In the genomic region with DNA sequence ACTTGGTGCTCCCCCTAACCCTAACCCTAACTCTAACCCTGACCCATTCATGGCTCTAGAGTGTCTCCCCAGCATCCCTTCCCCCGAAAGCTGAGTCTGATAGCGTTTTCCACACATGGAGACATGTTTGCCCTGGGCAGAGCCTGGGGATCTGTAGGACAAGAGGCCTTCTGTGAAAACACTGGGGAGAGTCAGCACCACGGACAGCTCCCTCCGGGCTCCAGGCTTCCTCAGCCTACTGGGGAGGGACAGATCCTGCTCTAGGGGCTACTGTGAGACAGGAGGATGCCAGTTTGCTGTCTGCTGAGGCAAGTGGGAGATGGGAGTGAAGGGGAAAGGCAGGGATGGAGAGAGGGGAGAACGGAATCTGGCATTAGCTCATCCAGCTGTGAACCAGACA, we compare ENCODE assay signal across 8 mouse cellular contexts.
DNase-seq lines count a peak whose midpoint lies in the region; ATAC-seq and TF ChIP-seq lines count a peak whose summit lies in the region.

No protein-coding gene starts in this region.

- no peak for TF ChIP-seq CTCF in midbrain, postnatal 0 days (IDR thresholded peaks at IDR 0.05)

- DNase-seq in kidney, adult 18-20 months = peak; percentile 68
- peak; percentile 84 for DNase-seq in R1 (ENCODE audit: low read depth, low spot score)
- DNase-seq in embryo, embryonic 11.5 days (ENCODE audit: low read depth, low spot score) = peak; percentile 76
- peak; percentile 93 for DNase-seq in kidney, postnatal 10 days
- peak; percentile 69 for DNase-seq in midbrain, postnatal 0 days (ENCODE audit: low spot score)
- peak; percentile 53 to 61 for DNase-seq in urinary bladder, postnatal 36 days (ENCODE audit: low spot score in 2 of 2)

- no peak overlapping the region for H3K27ac ChIP-seq in kidney, embryonic 15.5 days
- H3K27ac ChIP-seq in midbrain, postnatal 0 days (ENCODE audit: low read depth, low read length) = no peak overlapping the region
- H3K27ac ChIP-seq in intestine, embryonic 16.5 days (ENCODE audit: low read length) = no peak overlapping the region

- ATAC-seq in kidney, embryonic 15.5 days (replicated peaks; ENCODE audit: low FRiP score) = no peak
- ATAC-seq in midbrain, postnatal 0 days (ENCODE audit: low FRiP score) = no peak
- no peak for ATAC-seq in intestine, embryonic 16.5 days

- H3K4me3 ChIP-seq in kidney, embryonic 15.5 days (replicated peaks) = no peak overlapping the region
- H3K4me3 ChIP-seq in midbrain, postnatal 0 days (ENCODE audit: low read depth, low read length) = no peak overlapping the region
- no peak overlapping the region for H3K4me3 ChIP-seq in intestine, embryonic 16.5 days (ENCODE audit: low read length)

- H3K9me3 ChIP-seq in kidney, embryonic 15.5 days (replicated peaks) = no peaks in the 10 kb centered on the region
- no peaks in the 10 kb centered on the region for H3K9me3 ChIP-seq in midbrain, postnatal 0 days (ENCODE audit: low read length)
- no peaks in the 10 kb centered on the region for H3K9me3 ChIP-seq in intestine, embryonic 16.5 days (ENCODE audit: control insufficient read depth, low read length)

- H3K4me1 ChIP-seq in kidney, embryonic 15.5 days = no peaks in the 10 kb centered on the region
- peaks cover 5% of the 10 kb centered on the region; the same call in 1 of the 2 replicates for H3K4me1 ChIP-seq in midbrain, postnatal 0 days (ENCODE audit: insufficient read depth, low read length)
- no peaks in the 10 kb centered on the region for H3K4me1 ChIP-seq in intestine, embryonic 16.5 days (ENCODE audit: control insufficient read depth, insufficient read depth, low read length)

- no peaks in the 10 kb centered on the region for H3K36me3 ChIP-seq in kidney, embryonic 15.5 days
- H3K36me3 ChIP-seq in midbrain, postnatal 0 days (ENCODE audit: insufficient read depth, low read length) = no peaks in the 10 kb centered on the region
- H3K36me3 ChIP-seq in intestine, embryonic 16.5 days (ENCODE audit: control insufficient read depth, insufficient read depth, low read length) = no peaks in the 10 kb centered on the region

- 7% methylated on average over 5 of the region's 5 CpGs for WGBS in kidney, embryonic 15.5 days
- WGBS in midbrain, postnatal 0 days = 11% methylated on average over 5 of the region's 5 CpGs
- 6% methylated on average over 5 of the region's 5 CpGs for WGBS in intestine, embryonic 16.5 days

- peaks cover 6% of the 10 kb centered on the region; the same call in 1 of the 2 replicates for H3K27me3 ChIP-seq in kidney, embryonic 15.5 days
- H3K27me3 ChIP-seq in midbrain, postnatal 0 days (ENCODE audit: insufficient read depth, low read length) = 0 out of 2 replicates have a peak, but pooled peaks cover 3% of the 10 kb centered on the region
- H3K27me3 ChIP-seq in intestine, embryonic 16.5 days (replicated peaks; ENCODE audit: control insufficient read depth, insufficient read depth, low read length) = no peaks in the 10 kb centered on the region

- H3K4me2 ChIP-seq in kidney, embryonic 15.5 days = no peak overlapping the region
- H3K4me2 ChIP-seq in midbrain, postnatal 0 days (ENCODE audit: low read depth, low read length, poor library complexity, severe bottlenecking) = no peak overlapping the region
- no peak overlapping the region for H3K4me2 ChIP-seq in intestine, embryonic 16.5 days (ENCODE audit: low read depth, low read length)

- H3K9ac ChIP-seq in kidney, embryonic 15.5 days = no peak overlapping the region
- no peak overlapping the region for H3K9ac ChIP-seq in midbrain, postnatal 0 days (replicated peaks; ENCODE audit: low read length, poor library complexity, severe bottlenecking)
- H3K9ac ChIP-seq in intestine, embryonic 16.5 days (ENCODE audit: low read depth, low read length) = no peak overlapping the region
